Mouse (Mus musculus): ENCODE measurements around the gene Nsl1.
"Not testable (repeated sequence)": the region's sequence is repeated elsewhere in the genome, so short reads cannot be mapped to it uniquely, and the experiment has no call there.

The Nsl1 gene

GRCm38 (mm10) chr1:191062781-191063485, at the start of gene Nsl1, which contains the start of gene Tatdn3:
Nsl1 (plus strand) TSS chr1:191063012.
Tatdn3 (minus strand) TSS chr1:191062932.
- peak; percentile 88 for DNase-seq (ENCODE audit: low spot score)

- DNase-seq (ENCODE audit: low spot score), result no peak
Observed at GRCm38 (mm10) chr1:191014271-191014670, 48.5 kb upstream of the Nsl1 start.

- no peak for DNase-seq (ENCODE audit: low spot score)
Observed at GRCm38 (mm10) chr1:191019803-191020202, 43.0 kb upstream of the Nsl1 start.

GRCm38 (mm10) chr1:191020217-191020924, 42.4 kb upstream of the Nsl1 start:
- DNase-seq (ENCODE audit: low spot score), result no peak

- no peak for DNase-seq (ENCODE audit: low spot score)
Observed at GRCm38 (mm10) chr1:191021016-191021415, 41.8 kb upstream of the Nsl1 start.

GRCm38 (mm10) chr1:191023140-191023539, 39.7 kb upstream of the Nsl1 start:
- peak; percentile 59 for DNase-seq (ENCODE audit: low spot score)

GRCm38 (mm10) chr1:191023806-191024205, 39.0 kb upstream of the Nsl1 start:
- DNase-seq (ENCODE audit: low spot score), result not testable (repeated sequence)

GRCm38 (mm10) chr1:191025016-191026012, 37.5 kb upstream of the Nsl1 start:
- no peak for DNase-seq (ENCODE audit: low spot score)

- peak; percentile 100 for DNase-seq (ENCODE audit: low spot score)
Observed at GRCm38 (mm10) chr1:191026021-191026713, 36.6 kb upstream of the Nsl1 start, which contains the start of gene Flvcr1. Flvcr1 (minus strand) TSS chr1:191026158.

- peak; percentile 6 for DNase-seq (ENCODE audit: low spot score)
Observed at GRCm38 (mm10) chr1:191030182-191030581, 32.6 kb upstream of the Nsl1 start.

GRCm38 (mm10) chr1:191030922-191031425, 31.8 kb upstream of the Nsl1 start:
- DNase-seq (ENCODE audit: low spot score), result not testable (repeated sequence)

- DNase-seq (ENCODE audit: low spot score), result no peak
Observed at GRCm38 (mm10) chr1:191035649-191036048, 27.2 kb upstream of the Nsl1 start.

- no peak for DNase-seq (ENCODE audit: low spot score)
Observed at GRCm38 (mm10) chr1:191036554-191037334, 26.1 kb upstream of the Nsl1 start, which contains the start of gene Spata45. Spata45 (plus strand) TSS chr1:191036639.

- DNase-seq (ENCODE audit: low spot score), result no peak
Observed at GRCm38 (mm10) chr1:191037999-191038398, 24.8 kb upstream of the Nsl1 start.

GRCm38 (mm10) chr1:191041352-191041751, 21.5 kb upstream of the Nsl1 start:
- no peak for DNase-seq (ENCODE audit: low spot score)

- no peak for DNase-seq (ENCODE audit: low spot score)
Observed at GRCm38 (mm10) chr1:191042106-191042505, 20.7 kb upstream of the Nsl1 start.

- DNase-seq (ENCODE audit: low spot score), result no peak
Observed at GRCm38 (mm10) chr1:191042688-191043087, 20.1 kb upstream of the Nsl1 start.

GRCm38 (mm10) chr1:191045264-191045663, 17.5 kb upstream of the Nsl1 start:
- no peak for DNase-seq (ENCODE audit: low spot score)

GRCm38 (mm10) chr1:191046231-191046824, 16.5 kb upstream of the Nsl1 start:
- DNase-seq (ENCODE audit: low spot score), result no peak

GRCm38 (mm10) chr1:191053555-191053954, 9.3 kb upstream of the Nsl1 start:
- DNase-seq (ENCODE audit: low spot score), result no peak

Measured in lung, postnatal 25 days (tissue).